Mouse (Mus musculus): ENCODE results near the gene Lpp. TPM values are rescaled to one million over a fixed set of nuclear protein-coding genes. Genes with fewer than 3 reads are reported as not detected.

Gene Lpp
- polyA plus RNA-seq, 1 experiment: 18.7 TPM

DNA sequence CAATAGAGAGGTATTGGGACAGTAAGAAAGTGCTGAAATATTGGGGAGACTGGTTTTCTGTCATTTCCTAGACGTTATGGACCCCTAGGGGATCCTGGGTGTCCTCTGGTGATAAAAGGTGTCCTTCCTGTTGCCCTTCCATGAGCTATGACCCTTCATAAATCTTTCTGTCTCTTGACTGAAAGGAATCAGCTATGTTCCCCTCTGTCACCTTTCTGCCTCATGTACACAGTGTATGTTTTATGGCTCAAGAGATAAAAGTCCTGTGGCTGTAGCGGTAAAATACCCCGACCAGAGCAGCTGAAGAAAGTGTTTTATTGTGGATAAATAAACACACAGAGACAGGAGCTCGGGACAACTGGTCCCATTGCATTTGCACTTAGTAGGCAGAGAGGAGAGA lies 5.2 kb downstream of the Lpp start:
- DNase-seq: no peak
- Histone ChIP-seq H3K4me3 (replicated peaks; ENCODE audit: extremely low read depth, low read depth, low read length) (no peak overlapping the region), H3K4me1 (ENCODE audit: control insufficient read depth, insufficient read depth, low read length) (peaks cover 11% of the 10 kb centered on the region; the same call in 1 of the 2 replicates)
- WGBS: 32% methylated on average over 4 of the region's 4 CpGs
- TF ChIP-seq POLR2A (IDR thresholded peaks at IDR 0.05; ENCODE audit: borderline replicate concordance, extremely low read depth, low read depth, low read length): no peak
- TF ChIP-seq CTCF (IDR thresholded peaks at IDR 0.05; ENCODE audit: insufficient read depth, low read length): no peak

DNA sequence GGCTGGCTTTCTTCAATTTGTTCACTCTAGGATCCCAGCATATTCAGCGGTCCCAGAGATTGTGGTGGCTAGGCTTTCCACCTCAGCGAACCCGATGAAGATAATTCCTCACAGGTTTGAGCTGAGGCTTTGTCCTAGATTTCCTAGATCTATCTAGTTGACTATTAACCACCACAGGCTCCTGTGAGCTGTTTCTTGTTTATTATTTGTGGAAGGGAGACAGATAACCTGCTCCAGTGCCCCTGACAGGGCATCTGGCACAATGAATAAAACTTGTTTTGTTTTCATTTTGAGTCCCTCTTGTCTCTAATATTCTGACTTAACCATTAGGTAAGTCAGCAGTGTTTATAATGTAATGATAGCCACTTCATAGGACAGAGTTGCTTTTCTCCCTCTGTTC lies 5.6 kb downstream of the Lpp start:
- H3K4me1 ChIP-seq (ENCODE audit: control insufficient read depth, insufficient read depth, low read length): peaks cover 11% of the 10 kb centered on the region; the same call in 1 of the 2 replicates
- H3K4me3 ChIP-seq (replicated peaks; ENCODE audit: extremely low read depth, low read depth, low read length): no peak overlapping the region
- TF ChIP-seq CTCF (IDR thresholded peaks at IDR 0.05; ENCODE audit: insufficient read depth, low read length) (no peak), POLR2A (IDR thresholded peaks at IDR 0.05; ENCODE audit: borderline replicate concordance, extremely low read depth, low read depth, low read length) (no peak)
- DNase-seq: no peak
- 67% methylated on average over 3 of the region's 3 CpGs for WGBS

DNA sequence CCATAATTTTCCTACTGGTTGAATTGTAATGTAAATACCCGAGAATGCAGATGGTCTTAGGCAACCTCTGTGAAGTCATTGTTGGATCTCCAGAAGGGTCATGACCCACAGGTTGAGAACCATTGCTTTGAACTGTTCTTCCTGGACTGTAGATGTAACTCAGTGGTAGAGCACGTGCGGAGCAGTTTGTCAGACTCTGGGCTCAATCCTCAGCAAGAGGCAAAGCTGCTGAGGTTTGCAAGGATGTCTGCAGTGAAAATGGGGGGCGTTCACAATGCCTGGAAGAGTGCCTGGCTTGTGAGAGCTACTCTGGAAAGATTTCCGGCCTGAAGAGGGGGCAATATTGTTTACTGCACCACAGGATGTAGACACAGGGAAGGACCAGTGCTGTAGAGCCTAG lies 6.2 kb downstream of the Lpp start:
- TF ChIP-seq POLR2A (IDR thresholded peaks at IDR 0.05; ENCODE audit: borderline replicate concordance, extremely low read depth, low read depth, low read length) (no peak), CTCF (IDR thresholded peaks at IDR 0.05; ENCODE audit: insufficient read depth, low read length) (no peak)
- Histone ChIP-seq H3K4me3 (replicated peaks; ENCODE audit: extremely low read depth, low read depth, low read length) (no peak overlapping the region), H3K4me1 (ENCODE audit: control insufficient read depth, insufficient read depth, low read length) (peaks cover 14% of the 10 kb centered on the region)
- no peak for DNase-seq
- WGBS: 20% methylated on average over 5 of the region's 5 CpGs

DNA sequence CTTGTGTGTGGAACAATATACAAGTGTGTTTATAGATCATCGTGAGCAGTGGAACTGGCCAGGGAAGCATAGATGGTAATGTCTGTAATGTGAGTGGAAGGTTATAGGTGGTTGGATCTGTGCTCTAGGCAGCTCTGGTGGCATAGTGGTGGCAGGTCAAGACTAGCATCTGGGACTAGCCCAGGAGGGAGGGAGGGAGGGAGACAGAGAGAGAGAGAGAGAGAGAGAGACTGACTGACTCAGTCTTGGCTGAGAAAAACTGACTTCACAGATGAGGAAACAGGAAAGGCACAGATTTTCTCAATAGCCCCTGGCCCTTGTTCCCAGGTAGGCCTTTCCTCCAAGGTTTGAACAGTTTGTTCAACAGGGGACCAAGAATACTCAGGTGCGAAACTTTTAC lies 7.5 kb downstream of the Lpp start:
- WGBS: 59% methylated on average over 2 of the region's 2 CpGs
- no peak for DNase-seq
- TF ChIP-seq POLR2A (IDR thresholded peaks at IDR 0.05; ENCODE audit: borderline replicate concordance, extremely low read depth, low read depth, low read length) (no peak), CTCF (IDR thresholded peaks at IDR 0.05; ENCODE audit: insufficient read depth, low read length) (no peak)
- peaks cover 14% of the 10 kb centered on the region for H3K4me1 ChIP-seq (ENCODE audit: control insufficient read depth, insufficient read depth, low read length)
- H3K4me3 ChIP-seq (replicated peaks; ENCODE audit: extremely low read depth, low read depth, low read length): no peak overlapping the region

DNA sequence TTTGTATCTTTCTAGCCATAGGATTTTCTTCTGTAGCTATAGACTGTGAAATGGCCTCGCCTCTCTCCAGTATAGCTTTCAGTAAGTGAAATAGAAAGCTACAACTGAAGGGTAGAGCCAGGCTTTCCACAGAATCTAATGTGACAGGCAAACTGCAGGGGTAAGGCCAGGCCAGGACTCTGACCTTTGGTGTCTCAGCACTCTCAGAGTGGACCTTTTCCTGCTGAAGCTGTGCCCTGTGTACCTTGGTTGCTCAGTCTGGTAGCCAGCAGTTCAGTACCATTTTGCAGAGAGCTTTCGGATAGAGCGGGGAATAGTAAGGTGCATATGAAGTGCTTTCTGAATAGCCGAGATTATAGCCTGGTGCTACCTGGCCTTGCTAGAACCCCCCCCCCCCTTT lies 9.5 kb downstream of the Lpp start:
- no peak overlapping the region for H3K4me3 ChIP-seq (replicated peaks; ENCODE audit: extremely low read depth, low read depth, low read length)
- no peak for DNase-seq
- WGBS: 87% methylated on average over 4 of the region's 4 CpGs
- H3K4me1 ChIP-seq (ENCODE audit: control insufficient read depth, insufficient read depth, low read length): peaks cover 14% of the 10 kb centered on the region
- TF ChIP-seq POLR2A (IDR thresholded peaks at IDR 0.05; ENCODE audit: borderline replicate concordance, extremely low read depth, low read depth, low read length) (no peak), CTCF (IDR thresholded peaks at IDR 0.05; ENCODE audit: insufficient read depth, low read length) (no peak)

DNA sequence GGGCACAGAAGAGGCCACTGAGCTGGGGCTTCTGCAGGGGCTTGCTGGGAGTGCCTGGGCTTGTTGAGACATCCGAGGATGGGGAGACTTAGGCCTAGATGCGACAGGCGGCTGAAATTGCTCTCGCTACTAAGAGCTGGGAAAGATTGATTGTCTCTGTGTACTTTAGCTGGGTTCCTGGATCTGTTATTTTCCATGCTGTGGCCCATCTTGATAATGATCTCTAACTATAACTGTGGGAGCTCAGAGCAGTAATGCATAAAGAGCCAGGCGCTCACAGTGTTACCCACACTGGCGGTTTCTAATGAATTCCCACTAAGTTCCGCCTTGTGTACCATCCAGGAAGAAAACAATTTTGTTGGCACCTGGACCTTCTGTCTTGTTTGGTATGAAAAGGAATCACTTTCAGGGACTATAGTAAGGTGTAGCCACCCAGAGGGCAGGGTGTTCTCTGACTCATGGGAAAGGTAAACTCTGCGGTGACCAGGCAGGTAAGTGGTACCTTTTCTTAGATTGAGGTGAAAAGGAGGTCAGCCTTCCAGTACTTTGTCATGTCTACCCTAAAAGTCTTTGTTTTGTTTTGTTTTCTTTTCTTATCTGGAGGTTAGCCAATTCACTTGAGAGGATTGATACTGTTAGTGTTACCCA lies 10.6 kb downstream of the Lpp start:
- WGBS: 64% methylated on average over 8 of the region's 8 CpGs
- TF ChIP-seq POLR2A (IDR thresholded peaks at IDR 0.05; ENCODE audit: borderline replicate concordance, extremely low read depth, low read depth, low read length) (no peak), CTCF (IDR thresholded peaks at IDR 0.05; ENCODE audit: insufficient read depth, low read length) (no peak)
- no peak for DNase-seq
- Histone ChIP-seq H3K4me3 (replicated peaks; ENCODE audit: extremely low read depth, low read depth, low read length) (no peak overlapping the region), H3K4me1 (ENCODE audit: control insufficient read depth, insufficient read depth, low read length) (peaks cover 11% of the 10 kb centered on the region)

DNA sequence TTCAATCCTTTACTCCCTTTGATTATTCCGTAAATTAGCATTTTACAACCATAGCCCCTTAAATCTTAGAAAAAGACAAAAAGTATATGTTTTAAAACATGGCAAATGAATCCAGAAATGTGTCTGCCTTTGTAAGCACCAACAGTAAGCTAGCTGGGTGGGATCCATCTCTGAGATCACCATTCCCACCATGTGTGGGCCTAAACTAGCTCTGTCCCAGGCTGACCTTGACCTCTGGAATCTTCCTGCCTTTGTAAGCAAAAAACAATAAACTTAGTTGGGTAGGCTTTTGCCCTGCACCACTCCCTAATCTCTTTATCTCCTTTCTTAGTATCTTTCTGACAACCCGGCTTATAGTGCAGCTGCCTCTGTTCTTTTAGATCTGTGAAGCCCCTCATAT lies 13.2 kb downstream of the Lpp start:
- H3K4me1 ChIP-seq (ENCODE audit: control insufficient read depth, insufficient read depth, low read length): peaks cover 2% of the 10 kb centered on the region
- DNase-seq: no peak
- H3K4me3 ChIP-seq (replicated peaks; ENCODE audit: extremely low read depth, low read depth, low read length): no peak overlapping the region
- TF ChIP-seq POLR2A (IDR thresholded peaks at IDR 0.05; ENCODE audit: borderline replicate concordance, extremely low read depth, low read depth, low read length) (no peak), CTCF (IDR thresholded peaks at IDR 0.05; ENCODE audit: insufficient read depth, low read length) (no peak)
- 90% methylated on average over 2 of the region's 2 CpGs for WGBS

DNA sequence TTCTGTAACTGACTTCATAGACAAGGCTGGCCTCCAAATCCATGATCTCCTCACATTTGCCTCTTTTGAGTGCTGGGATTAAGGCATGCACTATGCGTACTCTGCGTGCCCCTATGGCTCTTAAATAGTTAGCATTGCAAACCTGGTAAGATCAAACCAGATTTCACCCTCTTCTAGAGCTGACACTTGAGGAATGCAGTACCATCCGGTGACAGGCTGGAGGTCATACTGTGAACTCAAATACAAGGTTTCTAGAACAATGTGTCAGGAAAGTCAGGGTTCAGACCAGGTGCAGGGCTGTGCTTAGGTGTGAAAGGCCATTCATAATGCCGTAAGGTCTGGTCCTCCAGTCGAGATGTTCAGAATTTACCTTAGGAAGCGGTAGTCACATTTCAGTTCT lies 18.0 kb downstream of the Lpp start:
- no peak for TF ChIP-seq POLR2A (IDR thresholded peaks at IDR 0.05; ENCODE audit: borderline replicate concordance, extremely low read depth, low read depth, low read length)
- no peak for TF ChIP-seq CTCF (IDR thresholded peaks at IDR 0.05; ENCODE audit: insufficient read depth, low read length)
- 85% methylated on average over 6 of the region's 6 CpGs for WGBS
- Histone ChIP-seq H3K4me3 (replicated peaks; ENCODE audit: extremely low read depth, low read depth, low read length) (no peak overlapping the region), H3K4me1 (ENCODE audit: control insufficient read depth, insufficient read depth, low read length) (peaks cover 3% of the 10 kb centered on the region)
- DNase-seq: no peak

DNA sequence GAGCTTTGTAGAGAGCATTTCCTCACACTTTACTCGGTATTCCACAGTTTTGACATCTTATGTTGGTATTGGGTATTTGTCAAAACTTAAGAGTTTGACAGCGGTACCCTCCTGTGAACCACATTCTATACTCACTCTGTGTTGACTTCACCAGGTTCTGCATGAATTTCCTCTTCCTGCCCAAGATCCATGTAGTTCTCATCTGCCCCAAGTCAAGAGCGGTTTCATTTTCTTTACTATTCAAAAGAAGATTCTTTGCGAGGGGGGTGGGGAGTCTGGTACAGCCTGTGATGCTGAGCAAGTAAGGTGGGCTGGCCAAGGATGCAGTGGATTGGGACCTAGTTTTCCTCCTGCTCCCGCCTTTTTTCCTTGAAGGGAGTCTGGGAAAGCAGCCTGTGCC lies 18.9 kb downstream of the Lpp start:
- DNase-seq: no peak
- H3K4me3 ChIP-seq (replicated peaks; ENCODE audit: extremely low read depth, low read depth, low read length): no peak overlapping the region
- H3K4me1 ChIP-seq (ENCODE audit: control insufficient read depth, insufficient read depth, low read length): peaks cover 3% of the 10 kb centered on the region
- TF ChIP-seq POLR2A (IDR thresholded peaks at IDR 0.05; ENCODE audit: borderline replicate concordance, extremely low read depth, low read depth, low read length): no peak
- TF ChIP-seq CTCF (IDR thresholded peaks at IDR 0.05; ENCODE audit: insufficient read depth, low read length): no peak
- WGBS: 83% methylated on average over 5 of the region's 5 CpGs

DNA sequence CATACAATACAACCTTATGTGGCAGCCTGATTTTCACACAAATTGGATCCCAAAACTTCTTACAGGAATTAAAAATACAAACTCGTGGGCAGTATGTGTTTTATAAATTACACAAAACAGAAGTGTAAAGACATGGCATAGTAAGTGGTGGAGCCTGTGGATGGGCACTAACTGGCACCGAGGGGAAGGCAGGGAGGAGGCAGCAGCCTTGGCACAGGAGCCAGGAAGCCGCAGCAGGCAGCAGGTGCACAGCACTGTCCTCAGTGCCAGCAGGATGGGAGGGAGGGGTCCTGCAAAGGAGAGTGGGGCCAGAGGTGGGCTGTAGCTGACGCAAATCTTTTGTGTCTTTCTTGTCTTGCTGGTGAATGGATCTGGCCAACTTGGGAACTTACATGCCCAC lies 19.8 kb downstream of the Lpp start:
- no peak for DNase-seq
- TF ChIP-seq POLR2A (IDR thresholded peaks at IDR 0.05; ENCODE audit: borderline replicate concordance, extremely low read depth, low read depth, low read length) (no peak), CTCF (IDR thresholded peaks at IDR 0.05; ENCODE audit: insufficient read depth, low read length) (no peak)
- Histone ChIP-seq H3K4me1 (ENCODE audit: control insufficient read depth, insufficient read depth, low read length) (peaks cover 9% of the 10 kb centered on the region), H3K4me3 (replicated peaks; ENCODE audit: extremely low read depth, low read depth, low read length) (no peak overlapping the region)
- 72% methylated on average over 4 of the region's 4 CpGs for WGBS

Measured in lung, adult 2 months (tissue).